Mouse (Mus musculus): Measurements from ENCODE around the gene Myrip. TPM values are rescaled to one million over a fixed set of nuclear protein-coding genes. Genes with fewer than 3 reads are reported as not detected.
"Not testable (repeated sequence)": the region's sequence is repeated elsewhere in the genome, so short reads cannot be mapped to it uniquely, and the experiment has no call there.

Myrip gene
- polyA plus RNA-seq (2014; fragmentation: Nextera tagmentation; extraction: Ambion mirVana): 0.89 and 1.3 TPM in 2 replicates

DNA sequence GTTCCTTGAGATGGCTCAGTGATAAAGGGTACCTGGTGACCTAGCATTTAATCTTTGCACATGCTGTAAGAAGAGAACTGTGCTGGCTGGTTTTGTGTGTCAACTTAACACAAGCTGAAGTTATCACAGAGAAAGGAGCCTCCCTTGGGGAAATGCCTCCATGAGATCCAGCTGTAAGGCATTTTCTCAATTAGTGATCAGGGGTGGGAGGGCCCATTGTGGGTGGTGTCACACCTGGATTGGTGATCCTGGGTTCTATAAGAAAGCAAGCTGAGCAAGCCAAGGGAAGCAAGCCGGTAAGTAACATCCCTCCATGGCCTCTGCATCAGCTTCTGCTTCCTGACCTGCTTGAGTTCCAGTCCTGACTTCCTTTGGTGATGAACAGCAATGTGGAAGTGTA lies at the start of gene Myrip:
TSS of gene Myrip (plus strand) at position 301 of the 400 bp plus-strand sequence.
- not testable (repeated sequence) for H3K36me3 ChIP-seq (ENCODE audit: control insufficient read depth, insufficient read depth, low read length); H3K27ac ChIP-seq (ENCODE audit: low read depth, low read length); DNase-seq (ENCODE audit: low spot score); H3K4me2 ChIP-seq (ENCODE audit: low read length); H3K4me1 ChIP-seq (ENCODE audit: control insufficient read depth, insufficient read depth, low read length); H3K9me3 ChIP-seq (replicated peaks; ENCODE audit: control insufficient read depth, low read length); H3K4me3 ChIP-seq (ENCODE audit: low read depth, low read length); ATAC-seq; H3K9ac ChIP-seq (ENCODE audit: low read length)
- H3K27me3 ChIP-seq (replicated peaks; ENCODE audit: control insufficient read depth, insufficient read depth, low read length): peaks cover 35% of the 10 kb centered on the region
- WGBS: 88% methylated on average over 1 of the region's 1 CpGs

DNA sequence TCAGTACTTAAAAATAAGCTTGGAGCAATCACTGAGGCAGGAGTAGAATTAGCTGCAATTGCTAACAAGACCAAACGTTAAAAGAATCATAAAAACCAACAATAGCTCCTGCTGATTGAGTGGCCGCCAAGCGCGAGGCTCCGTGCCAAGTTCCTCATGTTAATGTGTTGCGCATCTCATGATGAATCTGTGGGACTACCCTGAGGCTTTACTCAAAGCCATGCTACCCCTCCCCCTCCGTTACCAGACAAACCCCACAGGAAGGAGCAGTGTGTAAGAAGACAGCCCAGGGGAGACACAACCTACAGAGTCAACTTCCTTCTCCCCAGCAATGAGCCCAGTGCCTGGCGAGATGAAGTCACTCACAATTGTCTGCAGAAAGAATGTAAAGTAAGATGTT lies 41.5 kb upstream of the Myrip start:
- H3K4me1 ChIP-seq (ENCODE audit: control insufficient read depth, insufficient read depth, low read length): peaks cover 16% of the 10 kb centered on the region
- H3K9ac ChIP-seq (ENCODE audit: low read length): no peak overlapping the region
- DNase-seq (ENCODE audit: low spot score): peak; percentile 79
- 45% methylated on average over 8 of the region's 8 CpGs for WGBS
- H3K9me3 ChIP-seq (replicated peaks; ENCODE audit: control insufficient read depth, low read length): no peaks in the 10 kb centered on the region
- no peak overlapping the region for H3K4me2 ChIP-seq (ENCODE audit: low read length)
- no peaks in the 10 kb centered on the region for H3K27me3 ChIP-seq (replicated peaks; ENCODE audit: control insufficient read depth, insufficient read depth, low read length)
- H3K36me3 ChIP-seq (ENCODE audit: control insufficient read depth, insufficient read depth, low read length): no peaks in the 10 kb centered on the region
- no peak overlapping the region for H3K27ac ChIP-seq (ENCODE audit: low read depth, low read length)
- H3K4me3 ChIP-seq (ENCODE audit: low read depth, low read length): no peak overlapping the region
- ATAC-seq: peak; percentile 56

DNA sequence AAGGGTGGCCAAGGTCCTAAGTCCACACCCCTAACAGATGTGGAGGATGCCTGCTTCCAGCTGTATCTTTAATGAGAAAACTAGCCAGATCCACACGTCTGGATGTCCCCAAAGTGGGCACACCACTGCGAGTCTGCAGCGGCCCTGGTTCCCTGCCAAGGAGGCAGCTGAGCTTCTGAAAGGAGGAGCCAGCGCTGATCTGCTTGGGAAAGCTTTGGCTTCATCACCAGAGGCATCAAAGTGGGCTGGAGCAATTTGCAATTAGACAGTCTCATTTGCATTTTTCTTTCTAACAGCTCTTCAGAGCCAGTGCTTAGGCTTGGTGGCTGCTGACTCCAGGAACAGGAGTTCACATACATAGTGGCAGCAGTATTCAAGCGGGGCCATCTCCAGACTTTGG lies 37.3 kb upstream of the Myrip start:
- Histone ChIP-seq H3K4me3 (ENCODE audit: low read depth, low read length) (no peak overlapping the region), H3K27me3 (replicated peaks; ENCODE audit: control insufficient read depth, insufficient read depth, low read length) (no peaks in the 10 kb centered on the region), H3K4me1 (ENCODE audit: control insufficient read depth, insufficient read depth, low read length) (peaks cover 16% of the 10 kb centered on the region), H3K27ac (ENCODE audit: low read depth, low read length) (0 out of 2 replicates have a peak overlapping the region, but pooled peaks have one; percentile 52), H3K4me2 (ENCODE audit: low read length) (no peak overlapping the region), H3K9ac (ENCODE audit: low read length) (no peak overlapping the region), H3K9me3 (replicated peaks; ENCODE audit: control insufficient read depth, low read length) (no peaks in the 10 kb centered on the region), H3K36me3 (ENCODE audit: control insufficient read depth, insufficient read depth, low read length) (no peaks in the 10 kb centered on the region)
- 7% methylated on average over 5 of the region's 5 CpGs for WGBS
- ATAC-seq: peak; percentile 93
- peak; percentile 97 for DNase-seq (ENCODE audit: low spot score)

DNA sequence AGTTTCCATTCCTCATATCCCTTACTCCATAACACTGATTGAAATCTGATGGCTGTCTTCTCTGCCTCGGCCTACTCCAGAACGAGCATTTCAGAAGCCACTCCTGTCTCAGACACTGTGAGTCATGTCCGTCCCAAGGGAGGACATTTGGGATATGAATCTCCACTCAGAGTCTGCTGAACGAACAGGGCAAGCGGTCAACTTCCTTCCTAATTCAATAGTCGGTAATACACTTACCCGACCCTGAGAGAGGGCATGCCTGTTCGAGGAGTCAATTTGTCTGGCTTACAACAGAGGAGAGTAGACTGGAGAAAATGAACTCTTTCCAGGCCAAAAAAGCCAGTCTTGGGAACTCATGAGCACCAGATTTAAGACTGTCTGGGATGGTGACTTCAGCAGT lies 28.2 kb upstream of the Myrip start:
- no peaks in the 10 kb centered on the region for H3K36me3 ChIP-seq (ENCODE audit: control insufficient read depth, insufficient read depth, low read length)
- no peak overlapping the region for H3K4me3 ChIP-seq (ENCODE audit: low read depth, low read length)
- no peak for ATAC-seq
- H3K4me2 ChIP-seq (ENCODE audit: low read length): no peak overlapping the region
- H3K4me1 ChIP-seq (ENCODE audit: control insufficient read depth, insufficient read depth, low read length): no peaks in the 10 kb centered on the region
- H3K27ac ChIP-seq (ENCODE audit: low read depth, low read length): no peak overlapping the region
- H3K9ac ChIP-seq (ENCODE audit: low read length): no peak overlapping the region
- H3K9me3 ChIP-seq (replicated peaks; ENCODE audit: control insufficient read depth, low read length): no peaks in the 10 kb centered on the region
- H3K27me3 ChIP-seq (replicated peaks; ENCODE audit: control insufficient read depth, insufficient read depth, low read length): no peaks in the 10 kb centered on the region
- 83% methylated on average over 8 of the region's 8 CpGs for WGBS
- DNase-seq (ENCODE audit: low spot score): no peak

DNA sequence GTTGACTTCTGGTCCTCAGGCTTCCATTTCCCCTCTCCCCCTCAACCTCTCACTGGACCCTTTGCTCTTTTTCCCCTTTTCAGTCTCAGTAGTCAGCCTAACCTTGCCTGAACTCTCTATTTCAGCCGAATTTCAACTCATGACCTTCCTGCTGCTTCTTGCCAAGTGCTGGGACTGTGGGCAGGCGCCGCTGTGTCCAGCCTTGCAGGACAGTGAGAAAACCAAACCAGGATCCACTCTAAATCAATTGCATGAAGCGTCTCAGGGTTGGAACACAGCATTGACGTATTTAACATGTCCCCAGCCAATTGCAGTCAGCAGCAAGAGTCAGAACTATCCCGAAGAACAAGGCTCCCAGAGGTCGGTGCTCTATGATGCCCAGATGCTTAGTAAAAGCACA lies 26.1 kb upstream of the Myrip start:
- no peaks in the 10 kb centered on the region for H3K4me1 ChIP-seq (ENCODE audit: control insufficient read depth, insufficient read depth, low read length)
- H3K9me3 ChIP-seq (replicated peaks; ENCODE audit: control insufficient read depth, low read length): no peaks in the 10 kb centered on the region
- ATAC-seq (no peak), DNase-seq (ENCODE audit: low spot score) (no peak)
- no peak overlapping the region for H3K9ac ChIP-seq (ENCODE audit: low read length)
- no peak overlapping the region for H3K4me2 ChIP-seq (ENCODE audit: low read length)
- H3K27me3 ChIP-seq (replicated peaks; ENCODE audit: control insufficient read depth, insufficient read depth, low read length): no peaks in the 10 kb centered on the region
- H3K27ac ChIP-seq (ENCODE audit: low read depth, low read length): no peak overlapping the region
- WGBS: 90% methylated on average over 7 of the region's 7 CpGs
- H3K4me3 ChIP-seq (ENCODE audit: low read depth, low read length): no peak overlapping the region
- H3K36me3 ChIP-seq (ENCODE audit: control insufficient read depth, insufficient read depth, low read length): no peaks in the 10 kb centered on the region

DNA sequence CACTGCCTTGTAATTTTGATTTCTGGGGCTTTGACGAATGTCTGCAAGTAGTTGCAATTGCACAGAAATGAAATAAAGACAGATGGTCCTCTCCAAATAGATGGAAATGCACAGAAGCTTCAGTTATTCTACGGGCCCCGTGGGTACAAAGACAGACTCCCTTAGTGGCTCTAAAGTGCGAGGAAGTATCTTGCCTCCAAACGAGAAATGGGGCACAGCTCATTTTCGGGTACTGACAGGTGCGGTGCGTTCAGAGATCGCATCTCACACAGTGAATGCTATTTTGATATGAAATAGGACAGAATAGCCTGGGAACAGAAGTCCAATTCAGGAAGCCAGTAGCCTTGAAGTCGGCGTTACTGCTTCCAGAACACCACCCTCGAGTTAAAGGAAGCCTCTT lies 20.2 kb upstream of the Myrip start:
- Histone ChIP-seq H3K9me3 (replicated peaks; ENCODE audit: control insufficient read depth, low read length) (no peaks in the 10 kb centered on the region), H3K4me1 (ENCODE audit: control insufficient read depth, insufficient read depth, low read length) (no peaks in the 10 kb centered on the region), H3K4me3 (ENCODE audit: low read depth, low read length) (no peak overlapping the region), H3K36me3 (ENCODE audit: control insufficient read depth, insufficient read depth, low read length) (no peaks in the 10 kb centered on the region), H3K4me2 (ENCODE audit: low read length) (no peak overlapping the region), H3K27me3 (replicated peaks; ENCODE audit: control insufficient read depth, insufficient read depth, low read length) (no peaks in the 10 kb centered on the region), H3K27ac (ENCODE audit: low read depth, low read length) (no peak overlapping the region), H3K9ac (ENCODE audit: low read length) (no peak overlapping the region)
- WGBS: 90% methylated on average over 12 of the region's 12 CpGs
- DNase-seq (ENCODE audit: low spot score) (no peak), ATAC-seq (no peak)

DNA sequence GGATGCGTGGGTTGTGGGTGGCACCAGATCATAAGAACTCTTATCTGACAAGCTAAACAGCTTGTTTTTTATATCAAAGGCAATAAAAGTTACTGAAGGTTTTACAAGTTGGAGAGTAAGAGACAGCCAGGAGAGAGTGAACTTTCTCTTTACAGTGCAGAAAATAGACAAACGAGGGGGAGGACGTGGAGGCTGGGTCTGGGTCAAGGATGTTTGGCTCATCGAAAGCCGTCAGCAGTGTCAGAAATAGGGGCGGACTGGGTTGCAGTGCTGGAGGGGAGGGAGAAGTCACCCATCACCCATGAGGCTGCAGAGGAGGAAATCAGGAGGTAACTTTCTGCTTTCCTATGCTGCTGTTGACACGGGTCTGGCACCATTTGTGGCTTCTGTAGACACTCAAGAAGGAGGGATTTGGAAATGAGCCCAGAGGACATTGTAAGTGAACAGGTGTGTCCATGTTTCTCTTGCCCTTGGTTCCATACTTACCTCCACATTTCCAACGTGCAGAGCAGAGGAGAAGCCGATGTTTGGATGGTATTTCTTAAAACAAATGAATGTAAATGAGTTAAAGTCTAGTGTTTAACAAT lies 18.8 kb upstream of the Myrip start:
- DNase-seq (ENCODE audit: low spot score): no peak
- WGBS: 85% methylated on average over 9 of the region's 9 CpGs

DNA sequence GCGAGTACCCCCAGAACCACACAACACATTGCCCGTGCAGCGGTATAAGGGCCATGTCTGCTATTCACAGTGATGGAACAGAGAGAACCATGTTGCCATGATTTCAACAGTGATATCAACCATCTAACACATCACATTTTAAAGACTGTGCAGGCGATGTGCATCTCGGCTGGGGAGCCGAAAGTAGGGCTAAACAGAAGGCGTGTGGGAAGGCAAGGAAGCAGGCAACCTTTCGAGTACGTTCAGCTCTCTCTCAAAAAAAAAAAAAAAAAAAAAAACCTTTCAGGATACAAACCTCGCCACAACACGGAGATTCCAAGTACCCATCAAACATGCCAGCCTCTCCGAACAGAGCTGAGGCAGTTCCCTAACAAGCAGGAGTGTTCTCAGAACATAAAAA lies 17.8 kb upstream of the Myrip start:
- H3K4me3 ChIP-seq (ENCODE audit: low read depth, low read length): no peak overlapping the region
- H3K27ac ChIP-seq (ENCODE audit: low read depth, low read length): no peak overlapping the region
- ATAC-seq: no peak
- H3K9me3 ChIP-seq (replicated peaks; ENCODE audit: control insufficient read depth, low read length): no peaks in the 10 kb centered on the region
- no peaks in the 10 kb centered on the region for H3K4me1 ChIP-seq (ENCODE audit: control insufficient read depth, insufficient read depth, low read length)
- H3K36me3 ChIP-seq (ENCODE audit: control insufficient read depth, insufficient read depth, low read length): no peaks in the 10 kb centered on the region
- H3K27me3 ChIP-seq (replicated peaks; ENCODE audit: control insufficient read depth, insufficient read depth, low read length): no peaks in the 10 kb centered on the region
- WGBS: 87% methylated on average over 12 of the region's 12 CpGs
- H3K4me2 ChIP-seq (ENCODE audit: low read length): no peak overlapping the region
- H3K9ac ChIP-seq (ENCODE audit: low read length): no peak overlapping the region
- DNase-seq (ENCODE audit: low spot score): no peak

More for the DNA sequence above, 18.8 kb upstream of the Myrip start:
- H3K4me1 ChIP-seq (ENCODE audit: control insufficient read depth, insufficient read depth, low read length): no peaks in the 10 kb centered on the region
- no peaks in the 10 kb centered on the region for H3K27me3 ChIP-seq (replicated peaks; ENCODE audit: control insufficient read depth, insufficient read depth, low read length)
- H3K27ac ChIP-seq (ENCODE audit: low read depth, low read length): no peak overlapping the region
- no peak overlapping the region for H3K9ac ChIP-seq (ENCODE audit: low read length)
- H3K36me3 ChIP-seq (ENCODE audit: control insufficient read depth, insufficient read depth, low read length): no peaks in the 10 kb centered on the region
- H3K9me3 ChIP-seq (replicated peaks; ENCODE audit: control insufficient read depth, low read length): no peaks in the 10 kb centered on the region
- H3K4me2 ChIP-seq (ENCODE audit: low read length): no peak overlapping the region
- ATAC-seq: no peak
- no peak overlapping the region for H3K4me3 ChIP-seq (ENCODE audit: low read depth, low read length)

DNA sequence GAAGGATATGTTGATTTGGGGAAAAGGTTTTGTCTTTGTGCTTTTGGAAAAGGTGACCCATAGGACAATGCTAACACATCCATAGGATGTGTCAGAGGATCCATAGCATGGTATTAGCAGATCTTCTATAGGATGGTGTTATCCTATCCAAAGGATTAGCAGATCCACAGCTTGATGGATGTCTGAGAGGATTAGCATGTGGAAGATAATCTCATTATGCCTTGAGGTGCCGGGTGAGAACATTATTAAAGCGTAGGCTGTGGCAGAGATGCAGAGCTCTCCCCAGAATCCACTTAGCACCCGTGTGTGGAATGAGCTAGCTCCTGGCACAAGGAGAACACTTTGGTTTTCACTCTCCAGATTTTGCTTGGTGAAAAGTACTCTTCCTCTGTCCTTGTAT lies 13.3 kb upstream of the Myrip start:
- 11% methylated on average over 3 of the region's 3 CpGs for WGBS
- no peak for ATAC-seq

More for the DNA sequence above, 13.3 kb upstream of the Myrip start:
- Histone ChIP-seq H3K9ac (ENCODE audit: low read length) (no peak overlapping the region), H3K4me2 (ENCODE audit: low read length) (no peak overlapping the region), H3K4me3 (ENCODE audit: low read depth, low read length) (no peak overlapping the region), H3K27ac (ENCODE audit: low read depth, low read length) (no peak overlapping the region), H3K4me1 (ENCODE audit: control insufficient read depth, insufficient read depth, low read length) (no peaks in the 10 kb centered on the region), H3K9me3 (replicated peaks; ENCODE audit: control insufficient read depth, low read length) (no peaks in the 10 kb centered on the region), H3K36me3 (ENCODE audit: control insufficient read depth, insufficient read depth, low read length) (no peaks in the 10 kb centered on the region), H3K27me3 (replicated peaks; ENCODE audit: control insufficient read depth, insufficient read depth, low read length) (no peaks in the 10 kb centered on the region)
- no peak for DNase-seq (ENCODE audit: low spot score)

All from forebrain, embryonic 14.5 days (tissue).